ENCODE assay signal across 8 mouse cellular contexts in genomic region chr12:84752131-84752977, GRCm38 (mm10). TPM values are rescaled to one million over a fixed set of nuclear protein-coding genes. Genes with fewer than 3 reads are reported as not detected.
DNase-seq lines count a peak whose midpoint lies in the region.

No protein-coding gene starts in this region.

- peak; percentile 29 for DNase-seq in right cerebral cortex, postnatal 14 days
- no peak for DNase-seq in right cerebral cortex, adult 18-20 months
- peak; percentile 51 for DNase-seq in embryo, embryonic 11 days
- peak; percentile 24 to 49 for DNase-seq in layer of hippocampus, adult 18-20 months (ENCODE audit: low spot score in 2 of 2)
- DNase-seq in monocyte, adult 2 months (ENCODE audit: low read depth in 1 of 2, low spot score in 2 of 2), result peak; percentile 65
- no peak for DNase-seq in kidney, adult 18-20 months
- DNase-seq in gastrocnemius, postnatal 36 days, result no peak
- DNase-seq in kidney, adult 11 months, result no peak

- intact Hi-C loops in gastrocnemius, postnatal 36 days (cut with DNase I), result loop anchor here (1.0 kb wide), 1 partner anchor 20 kb away; no protein-coding TSS in a partner anchor

RNA-seq across cellular contexts. Expression of gene Npc2, which starts 20.6 kb away (rescaled TPM):
- 10 to 100 TPM; 27.2 to 28.9 TPM for total RNA-seq in layer of hippocampus, adult 18-20 months (2021)
- 10 to 100 TPM; 12.7 to 14.1 TPM for total RNA-seq in gastrocnemius, postnatal 36 days (2021)

RNA-seq across cellular contexts. Expression of gene Isca2, which starts 20.7 kb away (rescaled TPM):
- total RNA-seq in layer of hippocampus, adult 18-20 months (2021), result 10 to 100 TPM; 59.3 to 60.2 TPM
- 10 to 100 TPM; 39.0 to 42.6 TPM for total RNA-seq in gastrocnemius, postnatal 36 days (2021)

RNA-seq across cellular contexts. Expression of gene Syndig1l, which starts 53.7 kb away (rescaled TPM):
- total RNA-seq in layer of hippocampus, adult 18-20 months (2021), result 10 to 100 TPM in 1 of 2 experiments, 1 to 10 TPM in 1; 9.2 to 10.4 TPM
- not detected for total RNA-seq in gastrocnemius, postnatal 36 days (2021)

Comparison
In these comparisons a context has a peak if more than half of its experiments do, and no peak if none do; other contexts are left out.
1. DNase-seq: peak in right cerebral cortex, postnatal 14 days (single experiment), embryo, embryonic 11 days (single experiment), layer of hippocampus, adult 18-20 months (2 of 2) and monocyte, adult 2 months (2 of 2); none in right cerebral cortex, adult 18-20 months (single experiment), kidney, adult 18-20 months (single experiment), gastrocnemius, postnatal 36 days (0 of 2) and kidney, adult 11 months (single experiment).
2. RNA of gene Syndig1l, which starts 53.7 kb away (total RNA-seq): 9.2 to 10.4 TPM in layer of hippocampus, adult 18-20 months; not detected in gastrocnemius, postnatal 36 days; every median in the first group is over 10 times any median in the second.